Mouse (Mus musculus) cerebral cortex, adult 2 months (tissue): ENCODE results near the gene Csmd2.

Experiments used
- WGBS: fragments of 180-500 bp; shearing (Covaris S2); methylation state at CpG from one replicate; pipeline ENCODE4 v1.1.7; 2018; 5-methylcytosine and 5-hydroxymethylcytosine counted together

Gene Csmd2

GRCm38 (mm10) chr4:128340457-128340856 is 352.8 kb downstream of the Csmd2 start:
- 63% methylated on average over 7 of the region's 7 CpGs for whole genome bisulfite sequencing

GRCm38 (mm10) chr4:128341315-128341714 is 353.7 kb downstream of the Csmd2 start:
- WGBS, result 47% methylated on average over 7 of the region's 7 CpGs

- WGBS, result 76% methylated on average over 1 of the region's 1 CpGs
These were observed 354.6 kb downstream of the Csmd2 start for GRCm38 (mm10) chr4:128342208-128342607.

- WGBS, result 53% methylated on average over 11 of the region's 11 CpGs
These were observed 371.1 kb downstream of the Csmd2 start for GRCm38 (mm10) chr4:128358751-128359150.

- WGBS, result 58% methylated on average over 4 of the region's 4 CpGs
These were observed 378.2 kb downstream of the Csmd2 start for GRCm38 (mm10) chr4:128365851-128366250.

- 87% methylated on average over 6 of the region's 6 CpGs for WGBS
These were observed 380.4 kb downstream of the Csmd2 start for GRCm38 (mm10) chr4:128368088-128368487.

GRCm38 (mm10) chr4:128371766-128372165 is 384.1 kb downstream of the Csmd2 start:
- 59% methylated on average over 6 of the region's 6 CpGs for WGBS

- WGBS, result 74% methylated on average over 6 of the region's 6 CpGs
These were observed 385.5 kb downstream of the Csmd2 start for GRCm38 (mm10) chr4:128373196-128373595.

- 76% methylated on average over 5 of the region's 5 CpGs for WGBS
These were observed 386.4 kb downstream of the Csmd2 start for GRCm38 (mm10) chr4:128374051-128374450.

- 76% methylated on average over 2 of the region's 2 CpGs for WGBS
These were observed 391.3 kb downstream of the Csmd2 start for GRCm38 (mm10) chr4:128378946-128379345.

GRCm38 (mm10) chr4:128381331-128381730 is 393.7 kb downstream of the Csmd2 start:
- 70% methylated on average over 6 of the region's 6 CpGs for WGBS

GRCm38 (mm10) chr4:128383800-128384199 is 396.1 kb downstream of the Csmd2 start:
- WGBS, result 94% methylated on average over 7 of the region's 7 CpGs

- 56% methylated on average over 5 of the region's 5 CpGs for WGBS
These were observed 403.8 kb downstream of the Csmd2 start for GRCm38 (mm10) chr4:128391484-128391883.

- 56% methylated on average over 3 of the region's 3 CpGs for WGBS
These were observed 404.6 kb downstream of the Csmd2 start for GRCm38 (mm10) chr4:128392279-128392678.

- WGBS, result 54% methylated on average over 4 of the region's 4 CpGs
These were observed 406.2 kb downstream of the Csmd2 start for GRCm38 (mm10) chr4:128393864-128394263.

- WGBS, result 80% methylated on average over 5 of the region's 5 CpGs
These were observed 409.0 kb downstream of the Csmd2 start for GRCm38 (mm10) chr4:128396616-128397015.

GRCm38 (mm10) chr4:128397804-128398203 is 410.1 kb downstream of the Csmd2 start:
- WGBS, result 39% methylated on average over 7 of the region's 7 CpGs

GRCm38 (mm10) chr4:128398948-128399347 is 411.3 kb downstream of the Csmd2 start:
- 28% methylated on average over 7 of the region's 7 CpGs for WGBS

- WGBS, result 50% methylated on average over 6 of the region's 6 CpGs
These were observed 412.4 kb downstream of the Csmd2 start for GRCm38 (mm10) chr4:128400016-128400415.

- WGBS, result 81% methylated on average over 3 of the region's 3 CpGs
These were observed 413.9 kb downstream of the Csmd2 start for GRCm38 (mm10) chr4:128401591-128401990.

- WGBS, result 86% methylated on average over 1 of the region's 1 CpGs
These were observed 415.0 kb downstream of the Csmd2 start for GRCm38 (mm10) chr4:128402706-128403105.

- 94% methylated on average over 3 of the region's 3 CpGs for WGBS
These were observed 417.9 kb downstream of the Csmd2 start for GRCm38 (mm10) chr4:128405576-128405975.

- WGBS, result 77% methylated on average over 9 of the region's 9 CpGs
These were observed 419.6 kb downstream of the Csmd2 start for GRCm38 (mm10) chr4:128407084-128407845.
